Mouse (Mus musculus) right cerebral cortex, adult 2 months (tissue): ENCODE results near the gene Mlph.

ENCODE experiments used
- DNase-seq, 2 experiments: peaks; one replicate each; pipeline ENCODE4 v3.0.0; 2021 to 2022; ENCODE audit warnings: low spot score in 2 of 2

Mlph gene

GRCm38 (mm10) chr1:90909161-90909560 lies 5.7 kb upstream of the Mlph start:
- DNase-seq, result no peak

GRCm38 (mm10) chr1:90909631-90910152 lies 5.2 kb upstream of the Mlph start:
- DNase-seq, result no peak

DNA sequence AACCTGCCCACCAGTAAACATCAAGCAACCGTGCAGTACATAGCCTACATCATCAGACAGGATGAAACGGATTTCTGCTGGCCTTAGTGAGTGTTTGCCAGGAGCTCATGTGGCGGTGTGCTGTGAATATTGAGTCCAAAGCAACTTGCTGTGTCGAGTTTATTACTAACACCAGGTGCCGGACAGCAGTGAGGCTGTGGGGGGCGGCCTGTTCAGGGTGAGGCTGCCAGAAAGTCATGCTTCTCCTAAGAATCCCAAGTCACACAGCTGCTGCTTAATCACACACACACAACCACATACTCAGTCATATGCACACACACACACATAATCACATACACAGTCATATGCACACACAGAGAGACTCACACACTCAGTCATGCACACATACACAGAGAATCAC lies 1.7 kb upstream of the Mlph start:
- DNase-seq, result no peak

DNA sequence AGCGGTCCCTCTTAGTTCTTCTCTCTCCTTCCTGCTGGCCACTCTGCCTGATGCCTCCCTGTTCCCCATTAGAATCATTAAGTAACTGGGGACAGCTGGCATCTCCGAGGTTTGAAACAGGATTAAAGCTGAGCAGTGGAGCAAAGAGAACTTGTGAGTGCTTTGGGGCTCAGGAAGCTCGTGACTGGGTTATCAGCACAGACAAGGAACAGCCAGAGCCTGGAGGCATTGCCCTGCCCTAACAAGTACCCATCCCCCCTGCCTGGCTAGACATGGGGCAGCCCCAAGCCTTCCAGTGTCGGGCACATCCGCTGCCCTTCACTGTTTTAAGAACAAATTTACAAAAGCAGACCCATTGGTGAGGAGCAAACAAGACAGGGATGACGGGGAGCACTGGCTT lies 2.6 kb downstream of the Mlph start:
- no peak for DNase-seq

DNA sequence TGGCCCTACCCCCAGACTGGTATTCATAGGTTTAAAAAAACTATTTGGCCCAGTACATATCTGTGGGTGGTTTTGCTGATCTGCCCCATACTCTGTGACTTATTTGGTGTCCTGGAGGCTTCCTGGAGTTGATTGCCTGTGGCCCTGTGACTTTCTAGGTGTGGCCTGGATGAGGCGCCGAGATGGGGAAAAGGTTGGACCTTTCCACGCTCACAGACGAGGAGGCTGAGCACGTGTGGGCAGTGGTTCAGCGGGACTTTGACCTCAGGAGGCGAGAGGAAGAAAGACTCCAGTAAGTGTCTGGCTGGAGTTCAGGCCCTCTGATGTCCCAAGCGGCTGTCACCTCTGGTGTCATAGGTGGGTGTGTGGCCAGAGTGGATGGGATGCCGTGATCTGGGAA lies 6.8 kb downstream of the Mlph start:
- DNase-seq, result no peak

GRCm38 (mm10) chr1:90926030-90926429 lies 11.1 kb downstream of the Mlph start:
- peak; percentile 18 to 28 for DNase-seq

DNA sequence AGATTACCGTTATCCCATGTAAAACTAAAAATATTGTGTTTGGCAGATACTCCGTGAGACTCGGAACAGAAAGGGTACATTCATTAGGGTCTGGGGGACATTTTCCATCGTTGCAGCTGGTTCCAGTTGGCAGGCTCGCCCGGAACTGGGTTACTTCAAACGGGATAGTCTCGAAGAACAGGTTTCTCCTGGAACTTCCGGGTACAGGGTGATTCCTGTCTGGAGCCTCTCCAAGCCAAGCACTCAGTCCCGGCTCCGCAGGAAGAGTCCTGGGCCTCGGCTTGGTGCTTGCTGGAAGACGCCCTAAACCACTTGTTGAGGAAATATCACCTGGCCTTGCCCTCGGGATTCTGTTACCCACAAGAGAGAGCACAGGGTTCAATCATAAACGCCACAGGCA lies 12.4 kb downstream of the Mlph start:
- DNase-seq, result no peak

- no peak for DNase-seq
These were observed 13.2 kb downstream of the Mlph start for GRCm38 (mm10) chr1:90927929-90928574.

GRCm38 (mm10) chr1:90928575-90928934 lies 13.7 kb downstream of the Mlph start:
- DNase-seq, result peak; percentile 90 to 91

GRCm38 (mm10) chr1:90933001-90933400 lies 18.1 kb downstream of the Mlph start:
- no peak for DNase-seq

DNA sequence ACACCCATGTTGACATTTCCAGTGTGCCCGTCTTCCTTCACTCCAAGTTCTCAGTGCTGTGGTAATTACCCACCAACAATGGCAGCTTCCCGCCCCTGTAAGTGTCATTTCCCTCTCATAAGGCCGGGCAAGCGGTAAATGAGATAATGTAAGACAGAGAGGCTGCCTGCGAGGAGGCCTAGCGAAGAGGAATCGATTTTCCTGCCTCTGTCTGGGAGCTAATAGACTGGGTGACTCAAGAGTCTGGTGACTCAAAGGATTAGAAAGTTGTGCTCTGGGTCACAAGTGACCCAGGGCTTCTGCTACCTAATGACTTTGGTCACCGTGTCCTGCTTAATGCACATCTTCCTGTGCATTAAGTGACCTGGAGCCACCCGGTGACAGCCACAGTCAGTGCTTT lies 22.1 kb downstream of the Mlph start:
- DNase-seq, result no peak

DNA sequence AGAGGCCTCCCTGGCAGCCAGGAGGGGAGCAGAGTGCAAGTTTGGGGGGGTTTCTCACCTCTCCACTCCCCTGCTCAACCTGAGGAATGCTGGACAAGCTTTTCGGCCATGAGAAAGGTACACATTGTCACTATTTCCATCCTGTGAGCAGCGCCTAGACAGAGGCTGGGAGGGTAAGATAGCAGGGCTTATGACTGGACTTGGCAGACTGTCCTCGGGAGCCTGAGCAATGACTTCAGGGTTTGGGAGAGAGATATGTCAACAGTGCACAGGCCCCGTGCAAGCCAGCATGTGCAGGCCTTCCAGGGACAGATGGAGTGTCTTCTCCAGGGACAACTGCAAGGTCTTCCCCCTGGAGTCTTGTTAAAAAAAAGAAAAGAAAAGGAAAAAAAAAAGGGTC lies 25.1 kb downstream of the Mlph start:
- DNase-seq, result no peak

DNA sequence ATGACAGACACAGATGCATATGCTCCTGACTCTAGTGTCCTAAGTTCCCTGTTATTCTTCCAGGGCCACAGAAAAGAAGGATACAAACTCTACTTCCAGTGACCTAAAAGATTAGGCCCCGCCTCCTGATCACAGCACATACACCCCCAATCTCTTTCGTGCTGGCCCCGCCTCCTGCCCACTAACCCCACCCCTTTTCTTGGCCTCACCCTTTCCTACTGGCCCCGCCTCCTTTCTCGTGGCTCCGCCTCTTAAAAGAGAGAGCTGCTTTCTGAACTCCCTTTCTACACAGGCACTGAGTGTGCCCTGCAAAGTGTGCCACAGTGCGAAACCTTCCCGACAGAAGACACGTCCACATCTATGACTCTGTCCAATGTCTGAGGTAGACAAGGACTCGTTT lies 30.3 kb downstream of the Mlph start:
- no peak for DNase-seq

DNA sequence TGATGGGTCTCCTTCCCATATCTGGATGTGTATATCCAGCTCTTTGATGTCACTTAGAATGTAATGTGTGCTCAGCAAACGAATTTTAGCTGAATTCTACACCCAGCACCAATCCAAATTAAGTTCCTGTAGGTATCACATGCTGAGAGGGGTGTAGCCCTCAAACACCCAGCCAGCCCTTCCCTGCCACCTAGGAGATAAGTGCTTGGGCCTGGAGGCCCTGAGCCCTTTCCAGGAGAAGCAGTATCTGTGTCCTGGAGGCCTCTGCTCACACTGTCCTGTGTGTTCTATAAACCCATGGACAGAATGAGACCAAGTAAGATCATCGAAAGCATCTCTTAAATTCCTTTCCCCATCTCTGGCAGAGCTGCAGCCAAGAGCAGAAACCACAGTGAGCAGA lies 32.4 kb downstream of the Mlph start:
- no peak for DNase-seq

DNA sequence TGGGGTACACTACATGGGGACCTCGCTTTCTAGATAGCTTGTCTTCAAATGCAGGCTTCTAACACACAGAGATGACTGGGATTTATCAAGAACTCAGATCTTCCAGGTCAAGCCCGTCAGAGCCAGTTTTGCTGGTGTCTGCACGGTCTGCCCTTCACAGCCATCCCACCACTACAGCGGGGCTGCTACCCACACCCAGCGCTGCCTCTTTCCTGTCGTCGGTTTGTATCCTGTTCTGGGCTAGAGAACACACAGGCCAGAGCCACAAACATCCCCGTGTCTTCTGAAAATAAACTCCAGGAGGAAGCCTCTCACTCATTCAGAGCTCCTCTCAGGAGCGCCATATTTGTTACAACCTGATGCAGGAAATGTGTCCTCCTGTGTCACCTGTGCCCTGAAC lies 34.4 kb downstream of the Mlph start:
- DNase-seq, result no peak

DNA sequence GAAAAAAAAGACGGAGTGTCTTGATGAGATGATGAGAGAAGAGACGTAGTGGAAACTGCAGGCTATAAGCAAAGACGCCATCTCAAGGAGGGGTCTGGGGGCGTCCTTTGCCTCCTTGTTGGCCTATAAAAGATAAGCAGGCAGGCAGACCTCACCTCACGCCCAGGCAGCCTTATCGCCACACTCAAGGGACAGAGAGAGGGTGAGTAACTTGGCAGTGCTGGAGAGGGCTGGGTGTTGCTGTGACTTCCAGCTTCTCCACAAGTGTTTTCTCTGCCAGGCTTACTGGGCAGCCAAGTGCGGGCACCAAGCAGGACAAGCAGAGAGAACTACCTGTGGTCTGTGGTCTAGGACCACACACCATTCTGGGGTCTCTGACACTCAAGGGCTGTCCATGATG lies 36.8 kb downstream of the Mlph start:
- DNase-seq, result no peak

- DNase-seq, result no peak
These were observed 37.9 kb downstream of the Mlph start, which contains the start of gene Prlh for GRCm38 (mm10) chr1:90952808-90953207. Prlh (plus strand) TSS chr1:90953108.

DNA sequence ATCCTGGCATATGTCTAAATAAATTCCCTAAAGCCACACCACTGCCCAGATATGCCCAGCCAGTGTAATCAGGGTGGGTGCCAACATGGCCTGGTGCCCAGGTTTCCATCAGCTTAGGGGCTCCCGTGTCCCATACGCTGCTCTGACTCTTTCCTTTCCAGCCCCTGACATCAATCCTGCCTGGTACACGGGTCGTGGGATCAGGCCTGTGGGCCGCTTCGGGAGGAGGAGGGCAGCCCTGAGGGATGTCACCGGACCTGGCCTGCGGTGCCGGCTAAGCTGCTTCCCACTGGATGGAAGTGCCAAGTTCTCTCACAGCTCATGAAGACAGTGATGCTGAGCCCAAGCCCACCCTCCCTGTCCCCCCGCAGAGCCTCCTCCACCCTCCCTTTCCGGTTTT lies 38.8 kb downstream of the Mlph start:
- no peak for DNase-seq

DNA sequence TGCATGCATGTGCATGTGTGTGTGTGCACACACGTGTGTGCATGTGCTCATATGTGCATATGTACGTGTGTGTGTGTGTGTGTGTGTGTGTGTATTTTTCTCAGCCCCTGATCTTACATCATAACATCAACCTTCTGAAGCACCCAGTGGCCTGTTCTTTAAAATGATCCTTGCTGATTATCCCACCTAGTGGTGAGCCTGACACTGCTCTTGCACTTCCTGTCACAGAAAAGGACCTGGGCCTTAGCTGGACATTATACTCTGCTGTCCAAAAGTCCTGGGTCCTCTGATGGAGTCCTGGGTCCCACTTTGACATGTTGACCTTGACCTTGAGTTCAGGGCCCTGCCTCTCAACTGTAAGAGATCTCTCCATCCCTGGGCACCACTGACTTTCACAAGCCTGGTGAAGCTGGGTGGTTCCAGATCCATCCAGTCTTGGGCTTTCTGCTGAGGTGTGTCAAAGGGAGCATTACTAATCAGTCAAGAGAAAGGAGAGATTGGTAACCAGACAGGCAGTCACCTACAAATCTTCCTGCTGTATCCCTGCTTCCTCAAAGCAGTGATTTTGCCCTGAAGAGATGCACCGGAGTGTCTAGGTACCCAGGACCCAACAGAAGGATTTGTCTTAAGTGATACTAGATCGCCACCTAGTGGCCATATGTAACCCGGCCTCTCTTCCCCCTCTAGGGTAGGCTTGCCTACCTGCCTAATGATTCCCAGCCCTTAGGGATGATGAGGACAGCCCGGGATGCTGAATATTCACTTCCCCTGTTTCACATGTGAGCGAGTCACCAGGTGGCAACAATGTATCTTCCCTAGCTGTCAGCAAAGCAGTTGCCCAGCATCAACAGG lies 41.6 kb downstream of the Mlph start:
- peak; percentile 66 to 72 for DNase-seq

- DNase-seq, result no peak
These were observed 47.6 kb downstream of the Mlph start for GRCm38 (mm10) chr1:90962526-90962925.

- DNase-seq, result no peak
These were observed 48.1 kb downstream of the Mlph start for GRCm38 (mm10) chr1:90962994-90963393.

- no peak for DNase-seq
These were observed 52.7 kb downstream of the Mlph start for GRCm38 (mm10) chr1:90967583-90967982.

DNA sequence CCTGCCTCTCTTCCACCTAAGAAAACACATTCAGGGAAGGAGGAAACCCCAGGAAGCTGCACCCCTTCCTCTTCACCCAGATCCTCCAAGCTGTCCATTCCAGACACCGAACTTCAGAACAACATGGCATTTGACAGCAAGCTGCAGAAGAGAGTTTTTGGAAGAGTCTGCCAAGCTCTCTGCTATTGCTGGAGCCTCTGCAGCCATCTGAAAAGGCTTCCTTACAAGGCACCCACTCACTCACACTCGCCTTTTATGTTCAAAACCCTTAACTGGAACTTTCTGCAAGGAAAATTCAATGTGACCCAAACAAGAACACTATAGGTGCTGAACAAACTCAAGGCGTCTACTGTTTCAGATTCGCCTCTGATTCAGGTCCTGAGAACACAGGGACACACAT lies 53.8 kb downstream of the Mlph start:
- DNase-seq, result no peak
